Mouse (Mus musculus) C2C12 (cell line): ENCODE measurements around the gene Slc13a2. TPM values are rescaled to one million over a fixed set of nuclear protein-coding genes. Genes with fewer than 3 reads are reported as not detected.

Experiments used
- H3K27me3 ChIP-seq: one replicate; pipeline ENCODE4 v1.6.1; 2011; ENCODE audit not compliant: control insufficient read depth, insufficient read depth, insufficient read length
- H3K36me3 ChIP-seq: one replicate; pipeline ENCODE4 v1.6.1; 2011; ENCODE audit not compliant: control insufficient read depth, insufficient read depth
- H3K4me3 ChIP-seq: one replicate; pipeline ENCODE4 v1.5.1; 2011; ENCODE audit warnings: mild to moderate bottlenecking, control low read depth; ENCODE audit not compliant: poor library complexity, insufficient read depth, severe bottlenecking
- H3K79me2 ChIP-seq: one replicate; pipeline ENCODE4 v1.6.1; 2011; ENCODE audit not compliant: control insufficient read depth, insufficient read depth
- H3K79me3 ChIP-seq: one replicate; pipeline ENCODE4 v1.6.1; 2011; ENCODE audit warnings: low read depth, control low read depth
- H3ac ChIP-seq: one replicate; pipeline ENCODE3; 2011; ENCODE audit warnings: low read depth; ENCODE audit not compliant: control insufficient read depth, insufficient read length
- CEBPB ChIP-seq: IDR thresholded peaks from one replicate; pipeline ENCODE4 v1.6.1; 2011; ENCODE audit warnings: low read depth, mild to moderate bottlenecking, control low read depth, moderate library complexity
- CTCF ChIP-seq: IDR thresholded peaks from one replicate; pipeline ENCODE4 v1.5.1; 2011; ENCODE audit not compliant: control insufficient read depth, insufficient read depth, insufficient read length
- FOSL1 ChIP-seq: IDR thresholded peaks from one replicate; pipeline ENCODE4 v1.8.0; 2011; ENCODE audit warnings: mild to moderate bottlenecking, low read length; ENCODE audit not compliant: poor library complexity, insufficient read depth, severe bottlenecking
- MAX ChIP-seq: IDR thresholded peaks from one replicate; pipeline ENCODE4 v1.6.1; 2011; ENCODE audit warnings: mild to moderate bottlenecking, control low read depth
- MYOD1 ChIP-seq: IDR thresholded peaks from one replicate; pipeline ENCODE4 v1.6.1; 2011; ENCODE audit warnings: low read depth; ENCODE audit not compliant: control insufficient read depth, insufficient read length
- MYOG ChIP-seq: IDR thresholded peaks from one replicate; pipeline ENCODE4 v1.6.1; 2011; ENCODE audit not compliant: control insufficient read depth, insufficient read length; ENCODE audit errors: extremely low read depth
- USF1 ChIP-seq: IDR thresholded peaks from one replicate; pipeline ENCODE4 v1.6.1; 2011; ENCODE audit warnings: low read depth, mild to moderate bottlenecking, control low read depth, moderate library complexity
- polyA plus RNA-seq: library from polyadenylated mRNA; unstranded; fragments of >200 nt; fragmentation: generic; extraction: Trizol; gene quantifications from one replicate; pipeline ENCODE4 v1.2.1, GENCODE M21; 2012; ENCODE audit warnings: missing spikeins

Gene Slc13a2
- polyA plus RNA-seq, 1 experiment: not detected

DNA sequence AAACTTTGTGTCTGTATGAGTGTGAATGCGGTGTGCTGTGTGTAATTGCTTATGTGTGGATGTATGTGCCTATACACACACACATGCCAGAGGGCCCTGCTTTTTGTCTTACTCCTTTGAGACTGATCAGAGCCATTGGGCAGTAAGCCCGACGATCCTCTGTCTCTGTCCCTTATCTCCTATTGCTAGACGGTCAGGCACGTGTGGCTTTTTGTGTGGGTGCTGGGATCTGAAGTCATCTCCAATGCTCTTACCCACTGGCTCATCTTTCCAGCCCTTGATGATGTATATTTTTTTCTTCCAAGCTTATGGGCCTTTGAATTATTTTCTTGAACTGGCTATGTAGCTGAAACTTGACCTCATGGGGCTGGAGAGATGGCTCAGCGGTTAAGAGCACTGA lies 67.1 kb downstream of the Slc13a2 start:
- no peaks in the 10 kb centered on the region for H3K36me3 ChIP-seq
- no peak overlapping the region for H3ac ChIP-seq
- H3K79me3 ChIP-seq: no peaks in the 10 kb centered on the region
- H3K27me3 ChIP-seq: no peaks in the 10 kb centered on the region
- H3K79me2 ChIP-seq: no peaks in the 10 kb centered on the region
- H3K4me3 ChIP-seq: no peak overlapping the region
- TF ChIP-seq MYOG (no peak), CTCF (no peak), MAX (no peak), FOSL1 (no peak), USF1 (no peak), CEBPB (no peak), MYOD1 (no peak)

DNA sequence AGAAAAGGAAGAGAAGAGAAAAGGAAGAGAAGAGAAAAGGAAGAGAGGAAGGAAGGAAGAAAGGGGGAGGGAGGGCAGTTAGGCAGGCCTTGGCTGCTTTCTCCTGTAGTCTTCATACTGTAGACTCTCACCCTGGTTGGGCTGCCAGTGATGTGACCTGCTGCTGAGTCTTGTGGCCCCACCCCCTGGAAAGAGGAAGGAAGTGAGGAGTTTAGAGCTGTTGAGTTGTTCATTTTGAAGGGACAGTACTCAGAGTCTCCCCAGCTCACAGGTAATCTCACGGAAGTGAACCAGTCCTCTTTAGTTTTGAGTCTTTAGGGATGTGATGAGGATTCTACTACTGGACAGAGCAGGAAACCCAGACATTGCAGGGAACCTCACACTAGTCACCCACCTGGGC lies 68.9 kb downstream of the Slc13a2 start:
- H3K79me2 ChIP-seq: no peaks in the 10 kb centered on the region
- TF ChIP-seq CEBPB (no peak), FOSL1 (no peak), USF1 (no peak), MYOG (no peak), MAX (no peak), MYOD1 (no peak), CTCF (no peak)
- no peaks in the 10 kb centered on the region for H3K27me3 ChIP-seq
- no peaks in the 10 kb centered on the region for H3K79me3 ChIP-seq
- H3ac ChIP-seq: no peak overlapping the region
- no peak overlapping the region for H3K4me3 ChIP-seq
- H3K36me3 ChIP-seq: peaks cover 5% of the 10 kb centered on the region

- H3K36me3 ChIP-seq: peaks cover 7% of the 10 kb centered on the region
- TF ChIP-seq CTCF: no peak
- no peak for TF ChIP-seq FOSL1
- TF ChIP-seq USF1: no peak
- TF ChIP-seq MAX: no peak
- TF ChIP-seq MYOG: no peak
- no peak for TF ChIP-seq CEBPB
- TF ChIP-seq MYOD1: no peak
- H3K4me3 ChIP-seq: no peak overlapping the region
- no peaks in the 10 kb centered on the region for H3K27me3 ChIP-seq
- H3K79me3 ChIP-seq: no peaks in the 10 kb centered on the region
- H3ac ChIP-seq: no peak overlapping the region
- H3K79me2 ChIP-seq: no peaks in the 10 kb centered on the region
Measured at GRCm38 (mm10) chr11:78349441-78350358, 72.3 kb downstream of the Slc13a2 start.

DNA sequence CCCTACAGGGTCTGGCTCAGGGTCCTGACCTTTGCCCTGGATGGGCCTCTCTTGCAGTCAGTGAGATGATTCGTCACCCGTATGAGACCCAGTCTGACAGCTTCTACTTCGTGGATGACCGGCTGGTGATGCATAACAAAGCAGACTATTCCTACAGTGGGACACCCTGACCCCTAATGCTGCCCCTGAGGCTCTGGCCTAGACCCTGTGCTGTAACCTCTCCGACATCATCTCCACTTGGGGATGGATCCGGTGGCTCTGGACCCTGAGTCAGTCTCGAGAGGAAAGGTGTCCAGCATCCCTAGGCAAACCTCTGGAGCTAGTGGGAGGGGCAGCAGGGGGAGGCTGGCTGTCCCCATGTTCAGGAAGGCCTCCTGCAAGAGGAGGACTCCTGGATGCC lies 73.5 kb downstream of the Slc13a2 start:
- no peak overlapping the region for H3K4me3 ChIP-seq
- TF ChIP-seq CEBPB: no peak
- TF ChIP-seq CTCF: no peak
- no peak for TF ChIP-seq FOSL1
- TF ChIP-seq USF1: no peak
- no peak for TF ChIP-seq MYOD1
- TF ChIP-seq MYOG: no peak
- TF ChIP-seq MAX: no peak
- peaks cover 7% of the 10 kb centered on the region for H3K36me3 ChIP-seq
- H3K27me3 ChIP-seq: no peaks in the 10 kb centered on the region
- H3ac ChIP-seq: no peak overlapping the region
- H3K79me3 ChIP-seq: no peaks in the 10 kb centered on the region
- H3K79me2 ChIP-seq: no peaks in the 10 kb centered on the region

- Histone ChIP-seq H3K79me2 (no peaks in the 10 kb centered on the region), H3K27me3 (no peaks in the 10 kb centered on the region), H3ac (no peak overlapping the region), H3K36me3 (peaks cover 7% of the 10 kb centered on the region), H3K4me3 (no peak overlapping the region), H3K79me3 (no peaks in the 10 kb centered on the region)
- no peak for TF ChIP-seq USF1
- TF ChIP-seq MYOD1: no peak
- no peak for TF ChIP-seq CEBPB
Measured at GRCm38 (mm10) chr11:78347908-78348307, 74.1 kb downstream of the Slc13a2 start.

Other genes starting within 250 kb of the Slc13a2 start
- gene Nek8, start 245.5 kb downstream of the Slc13a2 start, polyA plus RNA-seq: 8.9 TPM
- 15.9 TPM for gene Tlcd1, start 245.5 kb downstream of the Slc13a2 start, polyA plus RNA-seq
- 4,612 TPM for gene Rpl23a, start 238.6 kb downstream of the Slc13a2 start, polyA plus RNA-seq
- gene Rab34, start 233.8 kb downstream of the Slc13a2 start, polyA plus RNA-seq: 182 TPM
- 0.18 TPM for gene Proca1, start 228.8 kb downstream of the Slc13a2 start, polyA plus RNA-seq
- gene Sdf2, start 176.5 kb downstream of the Slc13a2 start, polyA plus RNA-seq: 76.8 TPM
- gene Supt6, start 176.2 kb downstream of the Slc13a2 start, polyA plus RNA-seq: 33.9 TPM
- gene 2610507B11Rik, start 160.5 kb downstream of the Slc13a2 start, polyA plus RNA-seq: 82.8 TPM
- 0.02 TPM for gene BC030499, start 131.4 kb downstream of the Slc13a2 start, polyA plus RNA-seq
- gene Spag5, start 120.7 kb downstream of the Slc13a2 start, polyA plus RNA-seq: 33.1 TPM
- gene Aldoc, start 99.2 kb downstream of the Slc13a2 start, polyA plus RNA-seq: 0.91 TPM
- gene Pigs, start 93.8 kb downstream of the Slc13a2 start, polyA plus RNA-seq: 37.1 TPM
- 29.5 TPM for gene Unc119, start 78.7 kb downstream of the Slc13a2 start, polyA plus RNA-seq
- 0.39 TPM for gene Foxn1, start 35.7 kb downstream of the Slc13a2 start, polyA plus RNA-seq
- gene Slc46a1, start 43.5 kb upstream of the Slc13a2 start, polyA plus RNA-seq: 7.3 TPM
- gene Sarm1, start 75.5 kb upstream of the Slc13a2 start, polyA plus RNA-seq: 0.19 TPM
- gene Vtn, start 76.9 kb upstream of the Slc13a2 start, polyA plus RNA-seq: not detected
- 0.02 TPM for gene Sebox, start 81.2 kb upstream of the Slc13a2 start, polyA plus RNA-seq
- gene Tmem199, start 90.0 kb upstream of the Slc13a2 start, polyA plus RNA-seq: 41.3 TPM
- 111 TPM for gene Poldip2, start 90.0 kb upstream of the Slc13a2 start, polyA plus RNA-seq
- gene Tnfaip1, start 114.1 kb upstream of the Slc13a2 start, polyA plus RNA-seq: 60.7 TPM
- 61.1 TPM for gene Ift20, start 114.1 kb upstream of the Slc13a2 start, polyA plus RNA-seq
- gene Tmem97, start 128.6 kb upstream of the Slc13a2 start, polyA plus RNA-seq: 164 TPM